Mouse (Mus musculus): ENCODE data around the gene Cdk4. TPM values are rescaled to one million over a fixed set of nuclear protein-coding genes. Genes with fewer than 3 reads are reported as not detected.
"Not testable (repeated sequence)": the region's sequence is repeated elsewhere in the genome, so short reads cannot be mapped to it uniquely, and the experiment has no call there.

Gene Cdk4
- polyA plus RNA-seq, 1 experiment from 2014 or later: 1,371 TPM

DNA sequence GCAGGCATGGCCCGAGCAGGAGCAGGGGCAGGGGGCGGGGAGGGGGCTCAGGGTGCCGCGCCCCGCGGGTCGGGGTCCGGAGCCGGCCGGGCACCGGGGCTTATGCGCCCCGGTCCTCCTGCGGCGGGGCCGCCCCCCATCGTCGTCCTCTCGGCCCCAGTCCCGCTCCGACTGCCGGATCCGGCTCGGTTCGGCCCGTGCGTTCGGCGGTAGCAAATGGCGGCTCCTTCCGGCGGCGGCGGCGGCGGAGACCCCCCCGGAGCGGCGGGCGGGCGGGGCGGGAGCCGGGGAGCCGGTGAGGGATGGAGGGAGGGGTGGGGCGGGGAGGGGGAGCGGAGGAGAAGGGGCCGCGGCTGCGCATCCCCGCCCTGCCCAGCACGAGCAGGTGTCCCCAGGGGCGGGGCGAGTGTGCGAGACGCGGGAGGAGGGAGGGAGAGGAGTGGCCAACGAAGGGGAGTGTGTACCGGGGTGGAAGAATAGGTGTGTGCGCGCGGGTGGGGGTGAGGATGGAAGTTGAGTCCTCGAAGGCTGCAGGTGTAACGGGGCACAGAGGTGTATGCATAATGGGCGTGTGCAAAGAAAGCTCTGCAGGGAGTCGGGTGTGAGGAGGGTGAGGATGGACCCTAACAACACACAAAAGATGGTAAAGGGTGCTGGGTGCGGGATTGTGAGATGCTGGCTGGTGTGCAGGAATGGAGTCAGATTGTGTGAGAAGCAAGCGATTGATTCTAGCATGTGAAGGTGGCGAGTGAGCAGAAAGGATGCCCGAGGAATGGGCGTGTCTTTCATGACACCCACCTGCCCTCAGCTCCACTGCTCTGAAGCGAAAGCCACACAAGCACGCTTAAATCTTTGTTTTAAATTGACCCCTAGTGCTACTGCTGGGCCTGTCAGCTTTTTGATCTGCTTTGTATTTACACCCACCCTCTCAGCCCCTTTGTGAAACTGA is 3.1 kb upstream of the Cdk4 start, which contains the start of gene March9:
Gene March9 (minus strand): TSS at position 217 of the 949 bp plus-strand sequence.
- H3K27ac ChIP-seq (replicated peaks; ENCODE audit: low read depth, low read length): peak within 1 kb of the TSS; percentile 58
- DNase-seq (ENCODE audit: low spot score) (peak; percentile 93), ATAC-seq (ENCODE audit: low read depth) (peak; percentile 39)
- H3K9ac ChIP-seq (ENCODE audit: low read depth, low read length): peak within 1 kb of the TSS; percentile 89
- no peaks in the 10 kb centered on the region for H3K9me3 ChIP-seq (ENCODE audit: control insufficient read depth, low read length)
- peaks cover 13% of the 10 kb centered on the region for H3K4me1 ChIP-seq (ENCODE audit: control insufficient read depth, insufficient read depth, low read length)
- peak within 1 kb of the TSS; percentile 83 for H3K4me3 ChIP-seq (ENCODE audit: low read depth, low read length)
- WGBS: 1% methylated on average over 35 of the region's 72 CpGs
- H3K27me3 ChIP-seq (replicated peaks; ENCODE audit: control insufficient read depth, insufficient read depth, low read length): peaks cover 14% of the 10 kb centered on the region; the same call in 1 of the 2 replicates
- H3K36me3 ChIP-seq (ENCODE audit: control insufficient read depth, insufficient read depth, low read length): peaks cover 31% of the 10 kb centered on the region
- H3K4me2 ChIP-seq (ENCODE audit: low read depth, low read length): peak within 1 kb of the TSS; percentile 96

DNA sequence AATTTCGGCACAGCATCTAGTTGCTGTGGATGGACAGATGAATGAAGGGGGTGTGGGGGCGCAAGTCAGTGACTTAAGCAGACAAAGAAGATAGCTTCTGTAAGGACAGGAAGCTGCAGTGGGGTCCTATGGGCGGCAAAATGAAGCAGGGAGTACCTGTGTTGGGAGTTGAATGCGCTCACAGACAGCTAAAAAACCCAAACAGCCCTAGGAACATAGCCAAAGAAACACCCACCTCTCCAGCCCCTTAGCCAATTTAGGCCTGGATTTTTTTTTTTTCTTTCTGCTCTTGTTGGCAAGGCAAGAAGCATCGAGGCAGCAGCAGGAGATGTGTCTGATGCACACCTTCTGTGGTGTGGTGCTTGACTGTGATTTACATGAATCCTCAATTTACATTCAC is 2.2 kb upstream of the Cdk4 start:
- ATAC-seq (ENCODE audit: low read depth) (no peak), DNase-seq (ENCODE audit: low spot score) (no peak)
- Histone ChIP-seq H3K4me3 (ENCODE audit: low read depth, low read length) (no peak overlapping the region), H3K4me2 (ENCODE audit: low read depth, low read length) (no peak overlapping the region), H3K9ac (ENCODE audit: low read depth, low read length) (no peak overlapping the region), H3K27ac (replicated peaks; ENCODE audit: low read depth, low read length) (no peak overlapping the region), H3K4me1 (ENCODE audit: control insufficient read depth, insufficient read depth, low read length) (peaks cover 13% of the 10 kb centered on the region), H3K27me3 (replicated peaks; ENCODE audit: control insufficient read depth, insufficient read depth, low read length) (peaks cover 14% of the 10 kb centered on the region; the same call in 1 of the 2 replicates), H3K36me3 (ENCODE audit: control insufficient read depth, insufficient read depth, low read length) (peaks cover 33% of the 10 kb centered on the region), H3K9me3 (ENCODE audit: control insufficient read depth, low read length) (no peaks in the 10 kb centered on the region)
- 34% methylated on average over 5 of the region's 5 CpGs for WGBS

DNA sequence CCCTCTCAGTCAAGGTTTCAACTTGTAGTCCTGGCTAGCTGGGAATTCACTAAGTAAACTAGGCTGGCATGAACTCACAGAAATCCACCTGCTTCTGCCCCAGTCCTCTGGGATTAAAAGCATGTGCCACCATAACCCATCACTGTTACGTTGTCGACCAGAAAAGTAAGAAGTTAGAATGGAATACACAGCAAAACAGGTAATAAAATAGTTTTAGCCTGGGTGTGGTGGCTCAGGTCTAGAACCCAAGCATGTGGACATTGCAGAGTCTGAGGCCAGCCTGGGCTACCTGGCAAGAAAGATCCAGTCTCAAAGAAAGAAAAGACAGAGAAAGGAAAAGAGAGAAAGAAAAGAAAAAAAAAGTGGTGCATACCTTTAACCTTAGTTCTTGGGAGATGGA is 1.8 kb upstream of the Cdk4 start:
- 64% methylated on average over 2 of the region's 2 CpGs for WGBS
- no peaks in the 10 kb centered on the region for H3K9me3 ChIP-seq (ENCODE audit: control insufficient read depth, low read length)
- H3K27me3 ChIP-seq (replicated peaks; ENCODE audit: control insufficient read depth, insufficient read depth, low read length): peaks cover 14% of the 10 kb centered on the region; the same call in 1 of the 2 replicates
- H3K36me3 ChIP-seq (ENCODE audit: control insufficient read depth, insufficient read depth, low read length): peaks cover 33% of the 10 kb centered on the region
- peaks cover 13% of the 10 kb centered on the region for H3K4me1 ChIP-seq (ENCODE audit: control insufficient read depth, insufficient read depth, low read length)
- H3K27ac ChIP-seq (replicated peaks; ENCODE audit: low read depth, low read length): no peak overlapping the region
- no peak overlapping the region for H3K4me2 ChIP-seq (ENCODE audit: low read depth, low read length)
- no peak for ATAC-seq (ENCODE audit: low read depth)
- H3K9ac ChIP-seq (ENCODE audit: low read depth, low read length): no peak overlapping the region
- no peak overlapping the region for H3K4me3 ChIP-seq (ENCODE audit: low read depth, low read length)
- DNase-seq (ENCODE audit: low spot score): no peak

DNA sequence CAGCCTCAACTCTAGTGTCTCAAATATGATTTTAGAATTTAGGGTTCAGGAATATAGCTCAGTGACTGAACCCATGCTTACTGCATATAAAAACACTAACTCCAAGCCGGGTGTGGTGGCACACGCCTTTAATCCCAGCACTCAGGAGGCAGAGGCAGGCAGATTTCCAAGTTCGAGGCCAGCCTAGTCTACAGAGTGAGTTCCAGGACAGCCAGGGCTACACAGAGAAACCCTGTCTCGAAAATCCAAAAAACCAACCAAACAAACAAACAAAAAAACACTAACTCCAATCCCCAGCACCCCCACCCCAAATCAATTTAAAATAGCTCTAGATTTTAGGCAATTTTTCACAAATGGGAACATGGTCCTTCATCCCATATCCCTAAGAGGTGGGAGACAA is 1.2 kb upstream of the Cdk4 start:
- Histone ChIP-seq H3K27me3 (replicated peaks; ENCODE audit: control insufficient read depth, insufficient read depth, low read length) (peaks cover 14% of the 10 kb centered on the region; the same call in 1 of the 2 replicates), H3K4me1 (ENCODE audit: control insufficient read depth, insufficient read depth, low read length) (peaks cover 13% of the 10 kb centered on the region), H3K36me3 (ENCODE audit: control insufficient read depth, insufficient read depth, low read length) (peaks cover 33% of the 10 kb centered on the region)
- not testable (repeated sequence) for DNase-seq (ENCODE audit: low spot score); H3K4me3 ChIP-seq (ENCODE audit: low read depth, low read length); H3K9me3 ChIP-seq (ENCODE audit: control insufficient read depth, low read length); H3K27ac ChIP-seq (replicated peaks; ENCODE audit: low read depth, low read length); ATAC-seq (ENCODE audit: low read depth); H3K9ac ChIP-seq (ENCODE audit: low read depth, low read length); H3K4me2 ChIP-seq (ENCODE audit: low read depth, low read length)
- 79% methylated on average over 4 of the region's 4 CpGs for WGBS

DNA sequence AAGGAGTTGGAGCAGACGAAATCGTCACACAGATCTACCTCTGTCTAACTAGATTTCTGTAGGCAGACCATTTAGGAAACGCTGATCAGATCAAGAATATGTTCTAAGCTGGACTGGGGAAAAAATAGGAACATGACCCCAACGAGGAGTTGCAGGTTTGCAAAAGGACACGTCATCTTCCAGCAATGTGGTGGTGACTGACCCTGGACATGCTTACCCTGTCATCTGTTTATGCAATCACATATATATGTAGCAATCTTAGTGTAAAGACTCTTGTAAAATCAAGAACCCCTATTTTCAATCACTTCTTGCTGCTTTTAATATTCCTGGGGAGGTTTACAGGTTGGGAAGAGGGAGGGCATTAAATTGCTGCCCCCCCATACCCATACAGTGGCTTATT is 831 bp upstream of the Cdk4 start:
- Histone ChIP-seq H3K4me1 (ENCODE audit: control insufficient read depth, insufficient read depth, low read length) (peaks cover 13% of the 10 kb centered on the region), H3K9me3 (ENCODE audit: control insufficient read depth, low read length) (no peaks in the 10 kb centered on the region), H3K27ac (replicated peaks; ENCODE audit: low read depth, low read length) (peak overlapping the region; percentile 50; the same call in 1 of the 2 replicates), H3K4me2 (ENCODE audit: low read depth, low read length) (no peak overlapping the region), H3K9ac (ENCODE audit: low read depth, low read length) (no peak overlapping the region), H3K36me3 (ENCODE audit: control insufficient read depth, insufficient read depth, low read length) (peaks cover 33% of the 10 kb centered on the region), H3K27me3 (replicated peaks; ENCODE audit: control insufficient read depth, insufficient read depth, low read length) (peaks cover 13% of the 10 kb centered on the region; the same call in 1 of the 2 replicates), H3K4me3 (ENCODE audit: low read depth, low read length) (no peak overlapping the region; the same call in 1 of the 2 replicates)
- DNase-seq (ENCODE audit: low spot score) (no peak), ATAC-seq (ENCODE audit: low read depth) (no peak)
- WGBS: 73% methylated on average over 5 of the region's 5 CpGs

DNA sequence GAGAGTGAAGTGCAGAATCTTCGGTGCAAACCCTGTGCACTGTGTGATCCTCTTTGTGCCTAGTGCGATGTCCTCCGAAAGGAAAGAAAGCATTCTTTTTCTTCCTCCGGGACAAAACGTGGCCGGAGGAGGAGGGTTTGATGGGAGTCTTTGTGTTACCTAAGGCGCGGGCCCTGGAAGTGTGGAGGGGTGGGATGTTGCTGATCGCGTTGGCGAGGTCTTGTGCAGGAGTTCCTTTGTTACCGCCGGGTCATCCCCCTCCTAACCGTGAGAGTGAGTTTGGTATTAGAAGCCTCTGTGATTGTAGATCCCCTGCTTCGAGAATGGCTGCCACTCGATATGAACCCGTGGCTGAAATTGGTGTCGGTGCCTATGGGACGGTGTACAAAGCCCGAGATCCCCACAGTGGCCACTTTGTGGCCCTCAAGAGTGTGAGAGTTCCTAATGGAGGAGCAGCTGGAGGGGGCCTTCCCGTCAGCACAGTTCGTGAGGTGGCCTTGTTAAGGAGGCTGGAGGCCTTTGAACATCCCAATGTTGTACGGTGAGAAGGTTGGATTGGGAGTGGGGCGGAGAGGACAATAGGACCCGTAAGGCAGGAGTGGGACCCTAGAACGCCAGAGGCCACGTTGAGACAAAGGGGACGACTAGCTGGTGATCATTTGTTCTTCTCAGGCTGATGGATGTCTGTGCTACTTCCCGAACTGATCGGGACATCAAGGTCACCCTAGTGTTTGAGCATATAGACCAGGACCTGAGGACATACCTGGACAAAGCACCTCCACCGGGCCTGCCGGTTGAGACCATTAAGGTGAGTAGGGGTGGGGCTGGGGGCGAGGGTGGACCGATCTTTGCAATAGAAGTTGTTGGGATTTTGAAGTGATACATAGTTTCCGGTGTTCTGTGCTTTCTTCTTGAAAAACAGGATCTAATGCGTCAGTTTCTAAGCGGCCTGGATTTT is 858 bp downstream of the Cdk4 start:
- Histone ChIP-seq H3K4me2 (ENCODE audit: low read depth, low read length) (peak overlapping the region; percentile 93), H3K27me3 (replicated peaks; ENCODE audit: control insufficient read depth, insufficient read depth, low read length) (0 out of 2 replicates have a peak, but pooled peaks cover 11% of the 10 kb centered on the region), H3K27ac (replicated peaks; ENCODE audit: low read depth, low read length) (peak overlapping the region; percentile 88), H3K9ac (ENCODE audit: low read depth, low read length) (peak overlapping the region; percentile 97), H3K4me3 (ENCODE audit: low read depth, low read length) (peak overlapping the region; percentile 90), H3K4me1 (ENCODE audit: control insufficient read depth, insufficient read depth, low read length) (peaks cover 18% of the 10 kb centered on the region), H3K36me3 (ENCODE audit: control insufficient read depth, insufficient read depth, low read length) (peaks cover 45% of the 10 kb centered on the region), H3K9me3 (ENCODE audit: control insufficient read depth, low read length) (no peaks in the 10 kb centered on the region)
- no peak for DNase-seq (ENCODE audit: low spot score)
- WGBS: 13% methylated on average over 37 of the region's 37 CpGs
- ATAC-seq (ENCODE audit: low read depth): no peak; the same call in 1 of the 2 replicates

DNA sequence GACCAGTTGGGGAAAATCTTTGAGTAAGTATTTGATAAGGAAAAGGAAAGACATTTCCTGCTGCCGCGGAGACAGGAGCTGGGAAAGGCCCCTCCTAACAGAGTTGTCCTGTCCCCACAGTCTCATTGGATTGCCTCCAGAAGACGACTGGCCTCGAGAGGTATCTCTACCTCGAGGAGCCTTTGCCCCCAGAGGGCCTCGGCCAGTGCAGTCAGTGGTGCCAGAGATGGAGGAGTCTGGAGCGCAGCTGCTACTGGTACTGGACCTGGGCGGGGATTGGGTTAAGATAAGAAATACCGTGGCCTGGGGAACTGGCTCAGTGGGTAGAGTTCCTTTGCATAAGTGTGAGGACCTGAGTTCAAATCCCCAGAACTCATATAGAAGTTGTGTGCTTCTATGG is 2.6 kb downstream of the Cdk4 start:
- Histone ChIP-seq H3K9ac (ENCODE audit: low read depth, low read length) (no peak overlapping the region), H3K27me3 (replicated peaks; ENCODE audit: control insufficient read depth, insufficient read depth, low read length) (0 out of 2 replicates have a peak, but pooled peaks cover 4% of the 10 kb centered on the region), H3K4me3 (ENCODE audit: low read depth, low read length) (no peak overlapping the region), H3K9me3 (ENCODE audit: control insufficient read depth, low read length) (no peaks in the 10 kb centered on the region), H3K4me2 (ENCODE audit: low read depth, low read length) (no peak overlapping the region), H3K36me3 (ENCODE audit: control insufficient read depth, insufficient read depth, low read length) (peaks cover 45% of the 10 kb centered on the region), H3K4me1 (ENCODE audit: control insufficient read depth, insufficient read depth, low read length) (peaks cover 21% of the 10 kb centered on the region), H3K27ac (replicated peaks; ENCODE audit: low read depth, low read length) (no peak overlapping the region)
- no peak for ATAC-seq (ENCODE audit: low read depth)
- WGBS: 84% methylated on average over 9 of the region's 9 CpGs
- no peak for DNase-seq (ENCODE audit: low spot score)

DNA sequence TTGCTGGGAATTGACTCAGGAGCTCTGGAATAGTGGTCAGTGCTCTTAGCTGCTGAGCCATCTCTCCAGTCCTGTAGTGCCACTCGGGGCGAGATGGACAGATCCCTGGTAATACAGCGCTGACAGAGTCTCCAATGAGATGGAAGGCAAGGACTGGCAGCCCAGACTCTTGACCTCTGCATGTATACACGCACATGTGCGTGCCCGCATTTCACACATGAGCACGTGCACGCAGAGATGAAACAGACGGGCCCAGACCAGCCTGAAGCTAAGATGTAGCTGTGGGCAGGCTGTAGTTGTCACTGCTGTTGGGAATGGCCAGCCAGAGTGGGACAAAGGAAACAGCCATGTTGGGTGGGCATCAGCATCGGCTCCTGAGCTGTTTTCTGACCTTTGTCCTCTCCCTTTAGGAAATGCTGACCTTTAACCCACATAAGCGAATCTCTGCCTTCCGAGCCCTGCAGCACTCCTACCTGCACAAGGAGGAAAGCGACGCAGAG is 3.2 kb downstream of the Cdk4 start:
- Histone ChIP-seq H3K27me3 (replicated peaks; ENCODE audit: control insufficient read depth, insufficient read depth, low read length) (0 out of 2 replicates have a peak, but pooled peaks cover 1% of the 10 kb centered on the region), H3K9ac (ENCODE audit: low read depth, low read length) (no peak overlapping the region), H3K4me1 (ENCODE audit: control insufficient read depth, insufficient read depth, low read length) (peaks cover 25% of the 10 kb centered on the region), H3K27ac (replicated peaks; ENCODE audit: low read depth, low read length) (no peak overlapping the region), H3K4me3 (ENCODE audit: low read depth, low read length) (no peak overlapping the region), H3K36me3 (ENCODE audit: control insufficient read depth, insufficient read depth, low read length) (peaks cover 45% of the 10 kb centered on the region), H3K9me3 (ENCODE audit: control insufficient read depth, low read length) (no peaks in the 10 kb centered on the region), H3K4me2 (ENCODE audit: low read depth, low read length) (no peak overlapping the region)
- 89% methylated on average over 14 of the region's 14 CpGs for WGBS
- ATAC-seq (ENCODE audit: low read depth): no peak
- DNase-seq (ENCODE audit: low spot score): no peak

All from embryonic facial prominence, embryonic 14.5 days (tissue).